Mouse (Mus musculus) lung, postnatal 36 days (tissue): Measurements from ENCODE around the gene Krtap10-10.

ENCODE experiments used
- DNase-seq: peaks from one replicate; pipeline ENCODE4 v3.0.0; 2022; ENCODE audit warnings: mixed read lengths

Gene Krtap10-10

DNA sequence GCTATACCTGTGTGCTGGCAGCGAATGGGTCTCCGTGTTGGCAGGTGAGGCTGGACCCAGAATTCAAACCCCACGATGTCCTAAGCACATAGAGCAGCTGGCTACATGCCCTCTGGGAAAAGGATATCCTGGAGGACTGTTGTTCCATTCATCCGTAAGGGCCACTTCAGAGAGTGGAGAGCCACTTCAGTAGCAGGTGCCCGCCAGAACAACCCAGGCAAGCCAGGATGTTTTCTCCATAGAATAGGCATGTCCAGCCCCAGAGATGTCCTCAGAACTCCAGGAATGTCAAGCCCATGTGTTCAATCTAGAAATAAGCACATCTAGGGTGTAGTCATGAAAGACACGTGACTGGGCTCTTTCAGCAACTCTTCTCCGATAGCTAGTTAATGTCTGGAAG lies 33.9 kb downstream of the Krtap10-10 start:
- peak; percentile 65 for DNase-seq

DNA sequence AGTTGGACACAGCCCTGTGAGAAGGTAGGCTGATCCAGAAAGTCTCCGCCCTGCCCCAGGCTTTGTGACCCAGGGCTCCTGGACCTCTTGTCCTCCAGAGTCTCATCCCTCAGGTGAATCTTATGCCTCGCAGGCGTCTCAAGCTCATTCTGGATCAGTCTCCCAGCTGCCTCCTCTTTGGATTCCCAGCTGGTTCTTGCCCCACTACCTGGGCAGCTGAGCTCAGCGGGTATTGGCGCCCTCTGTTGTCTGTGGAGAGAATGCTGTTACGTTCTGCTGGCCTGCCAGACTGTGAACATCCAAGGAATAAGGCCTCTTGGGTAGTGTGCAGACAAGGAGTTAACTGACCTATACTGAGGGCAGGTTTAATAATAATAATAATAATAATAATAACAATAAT lies 43.2 kb downstream of the Krtap10-10 start:
- DNase-seq = peak; percentile 46

DNA sequence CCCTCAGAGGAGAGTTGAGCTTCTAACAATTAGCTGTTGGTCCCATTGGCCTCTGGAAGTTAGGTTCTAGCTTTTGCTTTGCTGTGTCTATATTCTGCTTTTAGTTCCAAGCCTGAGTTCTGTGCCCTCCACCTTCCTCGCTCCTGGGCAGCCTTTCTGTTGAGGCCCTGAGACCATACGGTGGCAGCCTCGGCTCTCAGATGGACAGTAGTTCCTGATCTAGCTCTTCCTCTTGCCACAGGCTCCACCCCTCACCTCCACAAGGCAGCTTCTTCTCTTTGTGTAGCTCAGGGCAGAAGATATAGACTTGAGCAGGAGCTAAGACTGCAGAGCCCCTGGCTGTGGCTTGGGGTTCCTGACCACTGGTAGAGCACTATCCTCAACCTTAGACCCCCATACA lies 44.6 kb downstream of the Krtap10-10 start:
- DNase-seq = no peak

DNA sequence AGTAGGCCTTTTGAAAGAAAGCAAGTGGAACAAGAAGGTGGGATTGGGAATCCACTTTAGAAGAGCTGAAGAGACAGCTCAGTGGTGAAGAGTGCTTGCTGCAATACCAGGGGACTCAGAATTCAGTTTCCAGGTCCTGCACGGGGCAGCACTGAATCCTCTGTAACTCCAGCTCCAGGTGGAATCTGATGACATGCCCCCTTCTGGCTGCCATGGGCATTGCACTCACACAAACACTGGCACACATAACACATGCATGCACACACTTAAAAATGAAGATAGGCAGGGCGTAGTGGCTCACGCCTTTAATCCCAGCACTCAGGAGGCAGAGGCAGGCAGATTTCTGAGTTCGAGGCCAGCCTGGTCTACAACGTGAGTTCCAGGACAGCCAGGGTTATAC lies 46.8 kb downstream of the Krtap10-10 start:
- DNase-seq = no peak

DNA sequence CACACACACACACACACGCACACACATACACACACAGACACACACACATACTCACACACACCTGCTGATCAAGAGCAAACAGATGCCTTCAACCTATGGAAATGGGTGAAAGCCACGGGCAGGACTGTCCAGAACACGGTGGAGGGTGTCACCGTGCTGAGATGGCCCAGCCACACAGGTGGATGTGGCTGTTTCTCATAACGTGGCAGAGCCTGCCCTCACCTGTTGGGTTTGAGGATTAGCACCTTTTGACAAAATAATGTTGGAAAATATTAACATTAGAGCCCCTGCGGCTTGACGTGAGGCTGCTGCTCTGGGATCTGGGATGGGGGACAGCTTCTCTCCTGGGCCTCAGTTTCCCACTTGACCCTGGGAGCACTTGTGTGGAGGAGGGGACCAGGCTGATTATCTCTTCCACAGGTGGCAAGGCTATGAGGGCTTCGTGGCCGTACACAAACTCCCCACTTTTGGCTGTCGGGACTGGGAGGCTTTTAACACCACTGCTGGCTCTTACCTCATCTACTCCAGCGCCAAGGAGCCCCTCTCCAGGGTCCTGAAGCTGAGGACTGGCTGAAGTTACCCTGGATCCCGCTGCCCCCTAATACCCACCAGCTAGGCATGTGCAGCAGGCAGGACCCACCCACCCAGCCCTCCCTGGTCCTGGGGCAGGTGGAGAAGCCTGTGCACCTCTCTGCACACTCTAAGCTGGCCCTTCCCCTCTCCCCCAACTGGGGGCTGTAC lies 50.4 kb downstream of the Krtap10-10 start:
- no peak for DNase-seq
